Mouse (Mus musculus): Measurements from ENCODE around the gene Pawr. TPM values are rescaled to one million over a fixed set of nuclear protein-coding genes. Genes with fewer than 3 reads are reported as not detected.
A peak's percentile ranks its signal among the peaks of the same experiment; 100 is the strongest.

Pawr gene
- 13.7 and 14.2 TPM in 2 replicates for polyA plus RNA-seq (2016; fragmentation: Nextera tagmentation; extraction: Ambion mirVana)

GRCm38 (mm10) chr10:108331784-108332561, at the start of gene Pawr:
Pawr (plus strand) TSS chr10:108332121.
- WGBS, result under 1% methylated on average over 78 of the region's 85 CpGs
- Histone ChIP-seq H3K36me3 (no peaks in the 10 kb centered on the region), H3K9me3 (no peaks in the 10 kb centered on the region), H3K4me1 (no peaks in the 10 kb centered on the region), H3K4me2 (replicated peaks) (peak within 1 kb of the TSS; percentile 80), H3K27me3 (replicated peaks) (peaks cover 11% of the 10 kb centered on the region), H3K27ac (no peak within 1 kb of the TSS), H3K4me3 (peak within 1 kb of the TSS; percentile 78), H3K9ac (peak within 1 kb of the TSS; percentile 76)
- ATAC-seq (ENCODE audit: low FRiP score, low read depth), result peak; percentile 91

GRCm38 (mm10) chr10:108282351-108282750, 49.6 kb upstream of the Pawr start:
- no peak overlapping the region for H3K4me3 ChIP-seq
- 94% methylated on average over 6 of the region's 6 CpGs for WGBS
- H3K36me3 ChIP-seq, result peaks cover 18% of the 10 kb centered on the region; the same call in 1 of the 2 replicates
- H3K9me3 ChIP-seq, result no peaks in the 10 kb centered on the region
- H3K4me1 ChIP-seq, result no peaks in the 10 kb centered on the region
- H3K4me2 ChIP-seq (replicated peaks), result no peak overlapping the region
- no peak overlapping the region for H3K9ac ChIP-seq
- H3K27me3 ChIP-seq (replicated peaks), result no peaks in the 10 kb centered on the region
- no peak overlapping the region for H3K27ac ChIP-seq
- no peak for ATAC-seq (ENCODE audit: low FRiP score, low read depth)

- no peak overlapping the region for H3K9ac ChIP-seq
- H3K4me2 ChIP-seq (replicated peaks), result no peak overlapping the region
- H3K4me1 ChIP-seq, result no peaks in the 10 kb centered on the region
- no peak overlapping the region for H3K27ac ChIP-seq
- H3K9me3 ChIP-seq, result no peaks in the 10 kb centered on the region
- no peaks in the 10 kb centered on the region for H3K27me3 ChIP-seq (replicated peaks)
- H3K36me3 ChIP-seq, result peaks cover 13% of the 10 kb centered on the region; the same call in 1 of the 2 replicates
- WGBS, result 92% methylated on average over 2 of the region's 2 CpGs
- H3K4me3 ChIP-seq, result no peak overlapping the region
- no peak for ATAC-seq (ENCODE audit: low FRiP score, low read depth)
Measured at GRCm38 (mm10) chr10:108283418-108283817, 48.5 kb upstream of the Pawr start.

- no peak overlapping the region for H3K4me3 ChIP-seq
- H3K27me3 ChIP-seq (replicated peaks), result no peaks in the 10 kb centered on the region
- H3K36me3 ChIP-seq, result peaks cover 13% of the 10 kb centered on the region; the same call in 1 of the 2 replicates
- no peak for ATAC-seq (ENCODE audit: low FRiP score, low read depth)
- no peaks in the 10 kb centered on the region for H3K4me1 ChIP-seq
- no peak overlapping the region for H3K27ac ChIP-seq
- 90% methylated on average over 4 of the region's 4 CpGs for WGBS
- H3K4me2 ChIP-seq (replicated peaks), result no peak overlapping the region
- no peak overlapping the region for H3K9ac ChIP-seq
- no peaks in the 10 kb centered on the region for H3K9me3 ChIP-seq
Measured at GRCm38 (mm10) chr10:108283837-108284236, 48.1 kb upstream of the Pawr start.

- H3K27ac ChIP-seq, result no peak overlapping the region
- H3K9me3 ChIP-seq, result no peaks in the 10 kb centered on the region
- peaks cover 13% of the 10 kb centered on the region; the same call in 1 of the 2 replicates for H3K36me3 ChIP-seq
- H3K27me3 ChIP-seq (replicated peaks), result no peaks in the 10 kb centered on the region
- no peak overlapping the region for H3K9ac ChIP-seq
- H3K4me3 ChIP-seq, result no peak overlapping the region
- 91% methylated on average over 4 of the region's 4 CpGs for WGBS
- ATAC-seq (ENCODE audit: low FRiP score, low read depth), result no peak
- no peak overlapping the region for H3K4me2 ChIP-seq (replicated peaks)
- H3K4me1 ChIP-seq, result no peaks in the 10 kb centered on the region
Measured at GRCm38 (mm10) chr10:108284445-108284844, 47.5 kb upstream of the Pawr start.

GRCm38 (mm10) chr10:108284977-108285376, 46.9 kb upstream of the Pawr start:
- Histone ChIP-seq H3K9ac (no peak overlapping the region), H3K27ac (no peak overlapping the region), H3K27me3 (replicated peaks) (no peaks in the 10 kb centered on the region), H3K9me3 (no peaks in the 10 kb centered on the region), H3K4me3 (no peak overlapping the region), H3K4me1 (no peaks in the 10 kb centered on the region), H3K36me3 (peaks cover 8% of the 10 kb centered on the region; the same call in 1 of the 2 replicates), H3K4me2 (replicated peaks) (no peak overlapping the region)
- no peak for ATAC-seq (ENCODE audit: low FRiP score, low read depth)
- WGBS, result 93% methylated on average over 5 of the region's 5 CpGs

GRCm38 (mm10) chr10:108286658-108287437, 45.1 kb upstream of the Pawr start:
- Histone ChIP-seq H3K27ac (no peak overlapping the region), H3K27me3 (replicated peaks) (no peaks in the 10 kb centered on the region), H3K36me3 (no peaks in the 10 kb centered on the region), H3K4me2 (replicated peaks) (no peak overlapping the region), H3K4me1 (no peaks in the 10 kb centered on the region), H3K4me3 (no peak overlapping the region), H3K9ac (no peak overlapping the region), H3K9me3 (no peaks in the 10 kb centered on the region)
- ATAC-seq (ENCODE audit: low FRiP score, low read depth), result no peak
- WGBS, result 70% methylated on average over 11 of the region's 11 CpGs

- H3K4me3 ChIP-seq, result no peak overlapping the region
- ATAC-seq (ENCODE audit: low FRiP score, low read depth), result no peak
- H3K9me3 ChIP-seq, result no peaks in the 10 kb centered on the region
- H3K27ac ChIP-seq, result no peak overlapping the region
- no peak overlapping the region for H3K4me2 ChIP-seq (replicated peaks)
- no peaks in the 10 kb centered on the region for H3K27me3 ChIP-seq (replicated peaks)
- H3K36me3 ChIP-seq, result no peaks in the 10 kb centered on the region
- H3K4me1 ChIP-seq, result no peaks in the 10 kb centered on the region
- H3K9ac ChIP-seq, result no peak overlapping the region
- 90% methylated on average over 4 of the region's 4 CpGs for WGBS
Measured at GRCm38 (mm10) chr10:108287438-108287801, 44.5 kb upstream of the Pawr start.

GRCm38 (mm10) chr10:108290046-108290445, 41.9 kb upstream of the Pawr start:
- Histone ChIP-seq H3K9ac (no peak overlapping the region), H3K27me3 (replicated peaks) (no peaks in the 10 kb centered on the region), H3K36me3 (no peaks in the 10 kb centered on the region), H3K4me1 (no peaks in the 10 kb centered on the region), H3K4me2 (replicated peaks) (no peak overlapping the region), H3K9me3 (no peaks in the 10 kb centered on the region), H3K27ac (no peak overlapping the region), H3K4me3 (no peak overlapping the region)
- ATAC-seq (ENCODE audit: low FRiP score, low read depth), result no peak
- WGBS, result 97% methylated on average over 13 of the region's 13 CpGs

- no peak overlapping the region for H3K27ac ChIP-seq
- no peak for ATAC-seq (ENCODE audit: low FRiP score, low read depth)
- no peak overlapping the region for H3K9ac ChIP-seq
- H3K27me3 ChIP-seq (replicated peaks), result no peaks in the 10 kb centered on the region
- no peaks in the 10 kb centered on the region for H3K4me1 ChIP-seq
- H3K4me3 ChIP-seq, result no peak overlapping the region
- no peaks in the 10 kb centered on the region for H3K9me3 ChIP-seq
- whole genome bisulfite sequencing, result 75% methylated on average over 12 of the region's 12 CpGs
- no peak overlapping the region for H3K4me2 ChIP-seq (replicated peaks)
- no peaks in the 10 kb centered on the region for H3K36me3 ChIP-seq
Measured at GRCm38 (mm10) chr10:108291688-108292471, 40.0 kb upstream of the Pawr start.

- no peaks in the 10 kb centered on the region for H3K27me3 ChIP-seq (replicated peaks)
- ATAC-seq (ENCODE audit: low FRiP score, low read depth), result no peak
- H3K27ac ChIP-seq, result no peak overlapping the region
- H3K9ac ChIP-seq, result no peak overlapping the region
- H3K9me3 ChIP-seq, result no peaks in the 10 kb centered on the region
- no peak overlapping the region for H3K4me3 ChIP-seq
- H3K4me2 ChIP-seq (replicated peaks), result no peak overlapping the region
- H3K4me1 ChIP-seq, result no peaks in the 10 kb centered on the region
- H3K36me3 ChIP-seq, result no peaks in the 10 kb centered on the region
- WGBS, result 91% methylated on average over 4 of the region's 4 CpGs
Measured at GRCm38 (mm10) chr10:108292651-108293050, 39.3 kb upstream of the Pawr start.

- whole genome bisulfite sequencing, result 94% methylated on average over 16 of the region's 16 CpGs
- no peak overlapping the region for H3K4me2 ChIP-seq (replicated peaks)
- H3K27me3 ChIP-seq (replicated peaks), result no peaks in the 10 kb centered on the region
- H3K36me3 ChIP-seq, result no peaks in the 10 kb centered on the region
- H3K27ac ChIP-seq, result no peak overlapping the region
- H3K9me3 ChIP-seq, result no peaks in the 10 kb centered on the region
- ATAC-seq (ENCODE audit: low FRiP score, low read depth), result no peak
- H3K9ac ChIP-seq, result no peak overlapping the region
- no peaks in the 10 kb centered on the region for H3K4me1 ChIP-seq
- no peak overlapping the region for H3K4me3 ChIP-seq
Measured at GRCm38 (mm10) chr10:108293620-108294195, 38.2 kb upstream of the Pawr start.

Measured in neural tube, embryonic 12.5 days (tissue).